Mouse (Mus musculus) stomach, postnatal 0 days (tissue): ENCODE measurements at regions not wholly inside any gene's neighbourhood (a gene's known extent, or its start where the extent isn't known, plus 50 kb on each side); places are given as distances from the start of the nearest gene placed in this dataset.

ENCODE experiments used
- CTCF ChIP-seq: IDR thresholded peaks from 2 replicates; pipeline ENCODE4 v1.5.1; 2016; ENCODE audit warnings: antibody characterized with exemption, low read depth, mild to moderate bottlenecking, moderate library complexity
- EP300 ChIP-seq: optimal IDR thresholded peaks from 2 replicates; pipeline ENCODE3; 2016; ENCODE audit warnings: antibody characterized with exemption

DNA sequence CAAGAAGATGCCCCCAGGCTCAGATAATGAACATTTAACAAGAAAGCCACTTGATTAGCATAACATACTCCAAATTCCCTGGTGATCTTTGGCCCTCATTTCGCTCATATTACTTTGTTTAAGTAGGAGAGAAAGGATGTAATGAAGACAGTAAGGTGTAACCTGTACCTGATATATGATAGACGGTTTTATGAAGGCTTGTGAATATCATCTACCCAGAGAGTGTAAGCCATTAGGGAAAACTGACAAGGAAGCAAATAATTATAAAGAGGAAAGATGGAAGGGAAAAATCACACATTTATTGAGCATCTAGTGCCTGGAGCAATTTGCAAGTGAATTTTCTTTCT is 2557.8 kb upstream of the Gm6569 start:
- no peak for TF ChIP-seq CTCF
- no peak for TF ChIP-seq EP300
